Mouse (Mus musculus) embryo, embryonic 9.5 days (tissue): Measurements from ENCODE around the gene Prkar1a.
"Not testable (repeated sequence)": the region's sequence is repeated elsewhere in the genome, so short reads cannot be mapped to it uniquely, and the experiment has no call there.

ENCODE experiments used
- DNase-seq: peaks from one replicate; pipeline ENCODE4 v3.0.0-alpha.2; 2017; ENCODE audit errors: extremely low spot score

Prkar1a gene

DNA sequence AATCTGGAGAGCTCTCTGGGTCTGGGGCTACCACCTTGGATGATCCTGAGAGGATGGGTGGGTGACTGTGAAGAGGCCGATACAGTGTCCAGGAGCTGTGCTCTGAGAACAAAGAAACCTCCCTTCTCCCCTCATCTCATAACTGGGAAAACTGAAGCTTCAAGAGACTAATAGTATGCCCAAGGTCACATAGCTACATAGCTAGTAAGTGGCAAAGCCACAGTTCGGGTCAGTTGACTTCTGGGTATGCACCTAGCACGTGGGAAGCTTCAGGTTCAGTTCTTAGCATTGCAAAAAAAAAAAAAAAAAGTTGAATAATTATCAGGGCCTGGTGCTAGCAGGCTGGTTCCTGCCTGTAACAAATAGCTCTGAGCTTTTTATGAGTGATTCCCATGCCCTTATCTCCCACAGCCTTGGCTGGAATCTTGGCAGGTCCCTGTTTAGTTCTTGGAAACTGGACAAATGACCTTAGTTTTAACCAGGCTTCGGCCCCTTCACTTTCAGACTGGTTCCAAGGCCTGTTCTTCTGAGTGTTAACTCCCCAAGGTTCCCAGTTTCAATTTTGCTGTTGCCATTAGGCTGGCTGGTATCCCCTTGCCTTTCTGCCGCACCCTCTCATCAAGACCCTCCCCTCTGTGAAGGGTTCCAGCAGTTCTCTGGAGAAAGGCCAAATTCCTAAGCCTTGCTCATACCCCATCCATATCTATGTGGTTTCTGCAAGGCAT lies 7.5 kb upstream of the Prkar1a start:
- no peak for DNase-seq

DNA sequence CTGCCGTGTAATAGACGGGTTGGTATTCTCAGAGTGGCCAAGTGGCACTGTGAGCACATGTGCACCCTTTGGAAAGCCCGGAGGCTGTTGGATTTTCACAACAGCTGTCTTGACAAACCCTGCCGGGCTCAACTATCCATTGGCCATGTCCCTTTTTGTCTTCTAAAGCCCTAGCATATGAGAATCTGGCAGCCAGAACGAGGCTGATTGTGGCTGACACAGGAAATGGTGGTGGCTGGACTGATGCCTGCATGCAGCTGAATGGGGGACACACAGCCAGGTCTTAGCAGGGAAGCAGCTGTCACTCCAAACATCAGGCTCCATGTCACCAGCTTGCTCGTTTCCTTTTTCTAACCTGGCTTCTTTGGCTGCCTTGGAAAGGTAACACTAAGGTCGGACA lies 695 bp upstream of the Prkar1a start:
- no peak for DNase-seq

GRCm38 (mm10) chr11:109649975-109650701 lies 933 bp downstream of the Prkar1a start:
- DNase-seq: peak; percentile 80

DNA sequence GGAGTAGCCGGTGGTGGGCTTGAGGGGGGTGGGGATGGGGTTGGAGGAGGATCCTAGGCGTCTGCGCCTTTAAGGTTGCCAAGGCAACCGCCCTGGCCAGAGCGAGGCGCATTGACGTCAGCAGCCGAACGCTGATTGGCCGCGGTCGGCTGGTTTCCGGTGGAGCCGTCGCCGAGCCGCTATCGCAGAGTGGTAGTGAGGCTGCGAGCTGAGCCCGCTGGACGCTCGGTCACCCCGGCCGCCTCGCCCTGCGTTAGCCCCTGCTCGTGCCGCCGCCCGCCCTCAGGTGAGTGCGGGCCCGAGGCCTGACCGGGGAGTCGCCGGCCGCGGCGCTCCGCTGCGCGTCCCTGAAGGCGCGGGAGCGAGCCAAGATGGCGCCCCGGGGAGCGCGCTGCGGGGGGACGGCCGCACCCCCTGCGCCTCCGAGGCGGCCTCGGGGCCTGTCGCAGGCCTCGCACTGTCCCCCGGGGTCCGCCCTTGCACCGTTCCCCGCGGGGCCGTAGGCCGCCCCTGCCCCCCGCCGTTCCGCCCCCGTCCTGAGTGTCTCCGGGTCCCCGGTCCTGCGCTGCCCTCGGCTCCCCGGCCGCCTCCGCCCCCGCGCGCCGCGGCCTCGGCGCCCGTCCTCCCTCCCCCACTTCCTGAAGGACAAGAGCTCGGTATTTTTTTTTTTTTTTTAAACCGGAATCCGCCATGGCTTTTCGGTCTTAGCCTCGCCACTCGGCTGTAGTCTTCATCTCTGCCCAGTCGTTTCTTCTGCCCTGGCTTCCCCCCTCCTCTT lies 1.8 kb downstream of the Prkar1a start:
- peak; percentile 90 for DNase-seq

- DNase-seq: peak; percentile 56
Measured at GRCm38 (mm10) chr11:109651566-109652024, 2.4 kb downstream of the Prkar1a start.

DNA sequence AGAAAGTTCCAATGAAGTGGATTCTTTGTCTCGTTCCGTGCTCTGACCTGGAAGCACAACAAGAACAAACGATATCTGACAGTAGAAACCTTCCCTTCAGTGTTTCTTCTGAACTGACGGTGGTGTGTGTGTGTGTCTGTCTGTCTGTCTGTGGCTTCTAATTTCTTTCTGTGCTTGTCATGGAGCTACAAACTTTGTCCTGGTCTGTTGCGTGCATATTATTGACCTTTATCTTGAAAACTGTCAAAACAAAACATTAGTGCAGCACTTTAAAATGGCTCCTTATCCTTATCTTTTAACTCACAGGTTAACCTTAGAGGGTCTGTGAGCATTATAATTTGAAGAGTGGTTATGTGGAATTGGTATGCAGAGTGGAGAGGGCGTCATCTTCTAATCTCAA lies 3.3 kb downstream of the Prkar1a start:
- DNase-seq: no peak

DNA sequence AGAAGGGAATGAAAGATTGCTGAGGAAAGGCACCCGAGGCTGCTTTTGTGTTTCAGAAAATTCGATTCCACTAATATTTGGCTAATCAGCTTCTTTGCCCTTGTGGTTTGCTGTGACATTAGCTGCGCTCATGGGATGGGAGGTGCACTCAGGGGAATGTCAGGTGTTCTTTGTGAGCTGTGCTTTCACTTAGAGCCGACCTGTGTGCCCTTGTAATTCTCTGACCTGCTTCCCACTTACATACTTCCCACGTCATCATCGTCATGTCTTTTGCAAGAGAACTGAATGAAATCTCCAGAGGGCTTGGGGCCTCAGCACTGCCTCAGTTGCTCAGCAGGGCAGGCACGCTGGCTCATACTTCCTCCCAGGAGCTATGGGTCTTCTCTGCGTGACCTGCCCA lies 4.0 kb downstream of the Prkar1a start:
- DNase-seq: no peak

- DNase-seq: no peak
Measured at GRCm38 (mm10) chr11:109654581-109654980, 5.4 kb downstream of the Prkar1a start.

DNA sequence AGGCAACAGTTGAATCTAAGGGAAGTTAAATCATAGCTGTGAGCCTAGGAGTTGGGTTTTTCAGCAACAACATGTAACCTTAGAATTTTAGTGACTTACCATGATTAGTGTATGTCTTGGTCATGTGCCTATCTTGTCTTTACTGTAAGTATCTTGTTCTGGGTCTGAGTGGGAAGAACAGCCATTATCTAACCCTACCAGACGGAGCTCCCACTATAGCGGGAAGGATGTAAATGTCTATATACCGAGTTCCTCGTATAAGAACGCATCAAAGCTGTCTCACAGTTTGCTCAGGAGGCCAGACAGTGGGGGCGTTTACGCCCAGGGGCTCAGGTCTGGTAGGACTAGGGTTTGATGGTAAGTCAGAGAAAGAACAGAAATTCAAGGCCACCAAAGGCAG lies 7.0 kb downstream of the Prkar1a start:
- DNase-seq: no peak

- not testable (repeated sequence) for DNase-seq
Measured at GRCm38 (mm10) chr11:109660526-109660925, 11.3 kb downstream of the Prkar1a start.

DNA sequence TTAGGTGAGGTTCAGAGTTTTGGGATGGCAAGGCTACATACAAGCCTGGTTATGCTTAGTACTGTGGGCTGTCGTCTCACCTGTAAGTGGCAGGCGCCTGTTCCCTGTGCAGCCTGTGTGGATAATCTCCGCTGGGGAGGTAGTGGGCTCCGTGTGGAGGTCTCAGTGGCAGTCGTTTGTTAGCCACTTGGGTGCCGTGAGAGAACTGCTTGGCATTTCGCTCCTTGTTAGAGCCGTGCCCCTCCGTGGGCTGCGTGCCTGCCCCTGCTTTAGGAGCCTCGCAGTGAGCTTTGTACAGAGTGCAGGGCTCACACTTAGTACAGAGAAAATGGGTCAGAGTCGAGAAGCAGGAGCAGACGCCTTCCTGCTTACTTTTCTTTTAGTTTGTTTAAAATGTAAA lies 15.1 kb downstream of the Prkar1a start:
- no peak for DNase-seq

DNA sequence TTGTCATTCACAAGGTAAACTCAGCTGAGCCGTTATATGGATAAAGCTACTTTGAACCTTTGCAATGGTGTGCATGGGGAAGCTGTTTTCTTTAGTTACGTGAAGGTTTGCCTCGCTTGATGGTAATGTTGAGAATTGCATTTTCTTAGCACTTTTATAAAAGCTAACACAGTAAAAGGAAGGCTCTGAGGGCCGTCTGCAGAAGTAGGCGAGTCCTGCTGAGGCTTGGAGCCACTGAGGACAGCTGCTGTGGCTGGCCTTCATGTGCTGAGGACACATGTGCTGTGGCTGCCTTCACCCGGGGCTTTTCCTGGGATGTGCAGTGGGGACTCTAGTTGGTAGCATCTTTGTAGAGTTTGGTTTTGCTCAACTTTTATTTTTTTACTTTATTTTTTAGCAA lies 16.2 kb downstream of the Prkar1a start:
- DNase-seq: no peak

- DNase-seq: no peak
Measured at GRCm38 (mm10) chr11:109666411-109666810, 17.2 kb downstream of the Prkar1a start.

DNA sequence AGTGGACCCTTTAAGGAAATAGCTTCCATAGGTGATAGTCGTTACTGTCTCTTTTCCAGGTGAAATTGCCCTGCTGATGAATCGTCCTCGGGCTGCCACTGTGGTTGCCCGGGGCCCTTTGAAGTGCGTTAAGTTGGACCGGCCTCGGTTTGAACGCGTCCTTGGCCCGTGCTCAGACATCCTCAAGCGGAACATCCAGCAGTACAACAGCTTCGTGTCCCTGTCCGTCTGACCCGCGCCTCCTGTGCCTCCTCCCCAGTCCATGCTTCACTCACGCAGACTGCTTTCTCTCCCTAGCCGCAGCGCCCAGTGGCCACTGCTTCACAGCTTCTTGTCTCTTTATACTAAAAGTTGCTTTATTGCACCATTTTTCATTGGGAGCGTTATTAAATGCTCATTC lies 18.2 kb downstream of the Prkar1a start:
- no peak for DNase-seq

GRCm38 (mm10) chr11:109668115-109668725 lies 19.0 kb downstream of the Prkar1a start:
- DNase-seq: no peak

DNA sequence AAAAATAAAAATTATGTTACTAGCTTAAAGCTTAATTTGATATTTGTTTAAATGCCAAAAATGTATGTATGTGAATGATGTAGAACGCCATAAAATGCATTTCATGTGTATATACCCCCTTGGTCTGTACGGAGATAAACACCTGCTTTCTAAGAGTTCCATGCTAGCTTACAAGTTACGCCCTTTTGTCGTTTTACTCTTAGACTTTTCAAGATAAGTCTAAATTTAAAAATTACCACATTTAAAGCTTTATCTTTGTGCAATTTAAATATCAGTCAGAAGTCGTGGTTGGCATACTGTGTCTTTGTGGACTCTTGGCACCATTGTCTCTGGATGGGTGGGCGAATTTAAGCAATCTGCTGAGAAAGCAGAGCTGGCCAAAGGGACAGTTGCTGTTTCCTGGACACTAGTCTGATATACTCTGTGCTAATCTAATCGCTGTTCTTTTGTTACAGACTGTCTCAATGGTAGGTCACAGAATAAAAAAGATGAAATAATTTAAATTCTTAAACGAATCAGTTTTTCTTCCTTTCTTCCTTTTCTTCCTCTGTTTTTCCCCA lies 20.0 kb downstream of the Prkar1a start:
- DNase-seq: no peak

DNA sequence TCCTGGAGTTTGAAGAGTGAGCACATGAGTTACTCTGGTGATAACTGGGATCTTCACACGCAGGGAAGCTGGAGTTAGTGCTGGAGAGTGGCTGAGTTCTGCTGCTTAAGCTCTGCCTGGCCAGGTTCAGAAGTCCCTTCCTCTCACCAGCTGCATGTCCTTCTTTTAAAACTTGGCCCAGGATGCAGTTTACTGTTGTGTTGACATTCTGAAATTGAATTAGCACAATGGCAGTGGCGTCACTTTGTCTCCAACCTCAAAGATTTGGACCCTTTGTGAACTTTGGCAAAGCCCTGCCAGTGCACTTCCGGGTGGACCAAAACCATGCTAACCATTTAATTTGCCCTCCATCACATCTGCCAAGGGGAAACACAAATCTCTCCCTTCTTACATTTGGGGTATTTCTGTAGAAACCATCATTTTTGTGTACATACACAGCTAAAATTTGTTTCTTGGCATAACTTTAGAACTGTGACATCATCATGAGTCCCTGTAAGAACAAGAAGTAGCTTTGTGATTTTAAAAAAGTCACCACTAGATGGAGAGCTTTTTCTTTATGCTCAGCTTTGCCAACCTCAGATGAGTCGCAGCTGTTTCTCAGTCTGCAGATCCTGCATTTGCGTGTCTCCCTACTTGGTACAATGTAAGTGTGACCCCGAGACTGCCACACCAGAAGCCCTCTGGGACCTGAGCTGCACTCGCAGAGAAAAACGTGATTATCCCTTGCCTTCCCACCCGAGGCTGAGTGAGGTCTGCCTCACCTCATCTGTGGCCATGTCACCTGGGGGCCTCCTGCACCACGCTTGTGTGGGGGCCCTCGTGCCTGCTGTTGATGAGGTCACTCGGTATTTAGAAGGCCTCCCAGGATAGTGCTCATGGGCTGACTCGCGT lies 21.1 kb downstream of the Prkar1a start:
- DNase-seq: no peak

DNA sequence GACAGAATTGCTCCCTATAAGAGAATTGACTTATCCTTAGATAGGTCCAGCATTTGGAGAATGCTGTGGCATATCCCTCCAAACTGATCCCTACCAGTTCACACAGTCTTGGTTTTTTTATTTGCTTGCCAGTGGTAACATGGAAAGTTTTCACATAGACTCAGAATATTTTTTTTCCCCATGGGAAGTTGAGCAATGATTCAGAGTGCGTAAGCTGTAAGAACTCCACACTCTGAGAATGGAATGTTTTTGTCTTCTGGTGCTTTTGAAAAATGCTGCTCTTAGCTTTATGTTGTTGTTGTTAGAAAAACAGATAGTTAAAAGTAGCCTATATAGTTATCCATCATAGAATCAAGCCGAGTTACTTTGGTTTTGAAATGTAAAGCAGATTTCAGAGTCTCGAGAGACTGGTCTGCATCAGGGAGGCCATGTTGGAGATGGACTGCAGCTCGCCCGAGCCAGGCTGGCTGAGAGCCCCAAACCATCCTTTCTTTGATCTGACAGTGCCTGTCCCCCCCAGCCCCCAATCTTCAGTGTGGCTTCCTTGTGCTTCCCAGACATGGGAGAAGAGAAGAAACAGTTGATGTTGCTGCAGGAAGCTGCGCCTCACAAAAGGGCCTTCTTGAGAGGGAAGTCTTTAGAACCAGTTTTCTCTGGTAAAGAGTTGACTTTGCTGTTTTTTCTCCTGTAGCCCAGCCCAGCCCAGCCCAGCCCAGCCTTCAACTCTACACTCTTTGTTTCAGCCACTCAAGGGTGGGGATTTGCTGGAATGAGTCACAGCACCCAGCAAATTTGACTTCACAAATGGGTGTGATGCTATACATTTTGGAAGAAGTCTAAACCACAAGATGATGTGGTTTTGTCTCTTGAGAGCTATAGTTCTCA lies 22.2 kb downstream of the Prkar1a start:
- DNase-seq: no peak

DNA sequence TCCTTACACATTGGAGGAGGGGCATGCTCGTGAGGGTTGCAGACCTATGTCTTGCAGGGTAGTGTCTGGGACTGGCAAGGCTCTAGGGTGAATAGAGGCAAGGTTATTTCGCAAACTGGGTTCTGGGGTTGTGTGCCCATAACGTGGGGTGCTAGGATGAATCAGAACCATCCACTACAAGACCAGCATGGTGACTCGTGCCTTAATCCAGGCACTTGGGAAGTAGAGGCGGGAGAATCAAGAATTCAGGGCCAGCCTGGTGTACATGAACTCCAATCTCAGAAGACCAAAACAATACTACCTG lies 22.8 kb downstream of the Prkar1a start:
- DNase-seq: no peak

- DNase-seq: no peak
Measured at GRCm38 (mm10) chr11:109672396-109672795, 23.2 kb downstream of the Prkar1a start.
